Mouse (Mus musculus): ENCODE data around the gene Elane. TPM values are rescaled to one million over a fixed set of nuclear protein-coding genes. Genes with fewer than 3 reads are reported as not detected.

The Elane gene
- polyA plus RNA-seq (2012; rRNA removed; ENCODE audit: low replicate concordance): 1.6 and 3.3 TPM in 2 replicates

DNA sequence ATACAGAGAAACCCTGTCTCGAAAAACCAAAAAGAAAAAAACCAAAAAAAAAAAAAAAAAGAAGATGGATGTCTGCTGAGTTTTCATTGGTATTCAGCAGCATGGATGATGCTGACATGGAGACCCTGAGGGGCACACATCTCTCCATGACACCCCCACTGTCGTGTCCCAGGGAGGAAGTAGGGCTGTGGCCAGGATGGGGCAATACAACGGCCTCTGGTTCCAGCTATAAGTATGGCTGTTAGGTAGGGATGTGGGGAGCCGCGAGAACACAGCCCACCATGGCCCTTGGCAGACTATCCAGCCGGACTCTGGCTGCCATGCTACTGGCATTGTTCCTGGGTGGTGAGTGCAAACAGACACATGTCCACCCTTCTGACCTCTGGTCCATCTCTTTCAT, at the start of gene Elane:
TSS of gene Elane (plus strand) at position 194 of the 400 bp plus-strand sequence.

GRCm38 (mm10) chr10:79853860-79854795, 31.9 kb upstream of the Elane start, which contains the start of gene Ptbp1:
TSS of gene Ptbp1 (plus strand) at chr10:79854427.

GRCm38 (mm10) chr10:79874290-79874862, 11.7 kb upstream of the Elane start, which contains the start of the genes Prtn3 and Plppr3:
TSS of gene Prtn3 (plus strand) at chr10:79874476.
TSS of gene Plppr3 (minus strand) at chr10:79874634.

DNA sequence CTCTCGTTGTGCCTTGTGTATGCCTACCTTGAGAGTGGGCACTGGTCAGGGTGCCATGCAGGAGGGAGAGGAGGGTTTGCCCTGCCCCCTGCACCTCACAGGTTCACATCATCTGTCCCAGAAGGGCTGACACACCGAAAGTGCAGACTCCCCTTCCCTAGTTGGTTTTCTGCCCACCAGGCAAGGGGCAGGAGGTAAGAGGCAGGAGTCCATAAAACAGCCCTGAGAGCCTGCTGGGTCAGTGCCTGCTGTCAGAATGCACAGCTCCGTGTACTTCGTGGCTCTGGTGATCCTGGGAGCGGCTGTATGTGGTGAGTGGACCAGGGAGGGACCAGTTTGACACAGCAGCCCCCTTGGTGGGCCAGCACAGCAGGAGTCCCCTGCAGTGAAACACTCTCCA, 4.6 kb downstream of the Elane start, which contains the start of gene Cfd:
TSS of gene Cfd (plus strand) at position 184 of the 400 bp plus-strand sequence.

GRCm38 (mm10) chr10:79908167-79909091, 22.4 kb downstream of the Elane start, which contains the start of gene Med16:
TSS of gene Med16 (minus strand) at chr10:79908923.

DNA sequence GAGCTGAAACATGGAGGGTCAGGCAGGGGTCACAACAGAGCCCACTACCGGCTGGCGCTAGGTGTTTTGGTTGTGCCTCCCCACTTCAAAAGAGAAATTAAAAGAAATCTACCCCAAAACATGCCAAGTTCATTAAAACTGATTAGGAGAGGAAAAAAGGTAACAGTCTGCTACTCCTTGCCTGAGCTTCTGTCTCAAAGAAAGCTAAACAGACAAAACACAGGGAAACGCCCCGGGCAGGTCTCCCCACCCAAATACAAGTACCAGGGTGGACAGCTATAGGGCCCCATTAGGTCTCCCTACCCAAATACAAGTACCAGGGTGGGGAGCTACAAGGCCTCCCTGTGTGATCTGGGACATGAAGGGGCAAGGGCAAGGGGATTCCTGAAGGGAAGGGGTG, 24.5 kb downstream of the Elane start, which contains the start of gene Gm26602:
TSS of gene Gm26602 (plus strand) at position 301 of the 400 bp plus-strand sequence.

GRCm38 (mm10) chr10:79916808-79917531, 30.9 kb downstream of the Elane start, which contains the start of gene Kiss1r:
TSS of gene Kiss1r (plus strand) at chr10:79916971.

GRCm38 (mm10) chr10:79920958-79921535, 35.0 kb downstream of the Elane start, which contains the start of gene R3hdm4:
TSS of gene R3hdm4 (minus strand) at chr10:79921208.

DNA sequence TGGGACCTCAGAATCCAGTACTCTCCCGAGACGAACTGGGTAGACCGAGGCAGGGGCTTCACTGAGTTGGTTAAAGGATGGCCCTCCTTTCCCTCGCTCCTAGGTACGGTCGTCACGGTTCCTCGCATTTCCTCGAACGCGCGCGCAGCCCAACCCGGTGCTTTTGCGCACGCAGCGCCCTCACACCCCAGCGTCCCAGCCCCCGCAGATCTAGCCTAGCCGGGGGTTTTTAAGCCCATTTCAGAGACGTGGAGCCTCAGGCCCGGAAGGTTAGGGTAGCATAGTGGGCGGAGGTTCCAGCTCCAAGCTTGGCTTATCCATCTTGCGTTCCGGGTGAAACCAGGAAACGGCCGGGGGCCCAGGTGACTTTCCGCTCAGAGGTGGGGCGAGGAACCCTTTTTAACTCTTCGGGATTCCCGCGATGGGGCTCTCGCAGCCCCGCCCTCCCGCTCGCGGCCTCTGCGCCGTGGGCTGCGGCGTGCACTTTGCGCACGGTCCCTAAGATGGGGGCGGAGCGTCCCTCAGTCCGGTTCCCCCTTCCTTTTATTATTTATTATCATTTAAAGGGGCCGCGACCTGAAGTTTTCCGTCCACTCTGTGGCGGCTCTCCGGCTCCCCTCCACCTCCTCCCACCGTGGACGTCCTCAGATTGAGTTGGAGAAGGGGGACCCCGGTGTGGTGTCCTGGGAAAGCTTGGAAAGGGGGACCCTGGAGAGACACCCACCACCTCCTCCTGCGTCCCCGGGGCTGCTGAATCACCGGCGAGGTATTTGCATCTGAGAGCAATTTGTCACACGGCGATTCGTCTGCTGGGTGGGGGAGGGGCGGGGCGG, 40.7 kb downstream of the Elane start, which contains the start of gene Arid3a:
TSS of gene Arid3a (plus strand) at position 553 of the 833 bp plus-strand sequence.

Other genes starting within 250 kb of the Elane start
- gene Shc2, start 248.3 kb upstream of the Elane start, polyA plus RNA-seq (2012; rRNA removed; ENCODE audit: low replicate concordance): 11.9 and 35.3 TPM in 2 replicates
- not detected in 2 replicates for gene Odf3l2, start 240.5 kb upstream of the Elane start, polyA plus RNA-seq (2012; rRNA removed; ENCODE audit: low replicate concordance)
- 0.35 and 0.63 TPM in 2 replicates for gene Madcam1, start 221.7 kb upstream of the Elane start, polyA plus RNA-seq (2012; rRNA removed; ENCODE audit: low replicate concordance)
- gene Tpgs1, start 216.9 kb upstream of the Elane start, polyA plus RNA-seq (2012; rRNA removed; ENCODE audit: low replicate concordance): 53.3 and 65.9 TPM in 2 replicates
- gene Cdc34, start 204.1 kb upstream of the Elane start, polyA plus RNA-seq (2012; rRNA removed; ENCODE audit: low replicate concordance): 199 and 244 TPM in 2 replicates
- gene Gzmm, start 197.2 kb upstream of the Elane start, polyA plus RNA-seq (2012; rRNA removed; ENCODE audit: low replicate concordance): 0.96 and 1.0 TPM in 2 replicates
- gene Bsg, start 181.8 kb upstream of the Elane start, polyA plus RNA-seq (2012; rRNA removed; ENCODE audit: low replicate concordance): 629 and 760 TPM in 2 replicates
- 2.0 and 3.2 TPM in 2 replicates for gene Hcn2, start 169.6 kb upstream of the Elane start, polyA plus RNA-seq (2012; rRNA removed; ENCODE audit: low replicate concordance)
- 53.4 and 66.9 TPM in 2 replicates for gene Polrmt, start 139.7 kb upstream of the Elane start, polyA plus RNA-seq (2012; rRNA removed; ENCODE audit: low replicate concordance)
- 0.26 TPM in 1 of 2 replicates, not detected in the other for gene Fgf22, start 131.2 kb upstream of the Elane start, polyA plus RNA-seq (2012; rRNA removed; ENCODE audit: low replicate concordance)
- gene Rnf126, start 119.3 kb upstream of the Elane start, polyA plus RNA-seq (2012; rRNA removed; ENCODE audit: low replicate concordance): 70.2 and 152 TPM in 2 replicates
- gene Fstl3, start 109.0 kb upstream of the Elane start, polyA plus RNA-seq (2012; rRNA removed; ENCODE audit: low replicate concordance): 48.7 and 48.9 TPM in 2 replicates
- 0.17 and 0.19 TPM in 2 replicates for gene Prss57, start 95.3 kb upstream of the Elane start, polyA plus RNA-seq (2012; rRNA removed; ENCODE audit: low replicate concordance)
- gene Palm, start 92.7 kb upstream of the Elane start, polyA plus RNA-seq (2012; rRNA removed; ENCODE audit: low replicate concordance): 79.5 and 127 TPM in 2 replicates
- 0.53 and 9.3 TPM in 2 replicates for gene Misp, start 65.3 kb upstream of the Elane start, polyA plus RNA-seq (2012; rRNA removed; ENCODE audit: low replicate concordance)
- gene Ptbp1, start 31.8 kb upstream of the Elane start, polyA plus RNA-seq (2012; rRNA removed; ENCODE audit: low replicate concordance): 143 and 437 TPM in 2 replicates
- gene Prtn3, start 11.8 kb upstream of the Elane start, polyA plus RNA-seq (2012; rRNA removed; ENCODE audit: low replicate concordance): 9.6 and 15.2 TPM in 2 replicates
- 32.9 and 40.1 TPM in 2 replicates for gene Plppr3, start 11.6 kb upstream of the Elane start, polyA plus RNA-seq (2012; rRNA removed; ENCODE audit: low replicate concordance)
- 21,080 and 31,020 TPM in 2 replicates for gene Cfd, start 4.6 kb downstream of the Elane start, polyA plus RNA-seq (2012; rRNA removed; ENCODE audit: low replicate concordance)
- gene Med16, start 22.7 kb downstream of the Elane start, polyA plus RNA-seq (2012; rRNA removed; ENCODE audit: low replicate concordance): 55.6 and 79.3 TPM in 2 replicates
- gene Gm26602, start 24.6 kb downstream of the Elane start, polyA plus RNA-seq (2012; rRNA removed; ENCODE audit: low replicate concordance): not detected in 2 replicates
- gene Kiss1r, start 30.7 kb downstream of the Elane start, polyA plus RNA-seq (2012; rRNA removed; ENCODE audit: low replicate concordance): 9.9 and 10.5 TPM in 2 replicates
- gene R3hdm4, start 35.0 kb downstream of the Elane start, polyA plus RNA-seq (2012; rRNA removed; ENCODE audit: low replicate concordance): 145 and 176 TPM in 2 replicates
- gene Arid3a, start 40.8 kb downstream of the Elane start, polyA plus RNA-seq (2012; rRNA removed; ENCODE audit: low replicate concordance): 3.0 and 9.3 TPM in 2 replicates
- 46.4 and 57.2 TPM in 2 replicates for gene Wdr18, start 73.9 kb downstream of the Elane start, polyA plus RNA-seq (2012; rRNA removed; ENCODE audit: low replicate concordance)
- 0.10 and 0.13 TPM in 2 replicates for gene Grin3b, start 84.5 kb downstream of the Elane start, polyA plus RNA-seq (2012; rRNA removed; ENCODE audit: low replicate concordance)
- 273 and 278 TPM in 2 replicates for gene Tmem259, start 98.1 kb downstream of the Elane start, polyA plus RNA-seq (2012; rRNA removed; ENCODE audit: low replicate concordance)
- 63.8 and 191 TPM in 2 replicates for gene Cnn2, start 102.3 kb downstream of the Elane start, polyA plus RNA-seq (2012; rRNA removed; ENCODE audit: low replicate concordance)
- 15.1 and 17.4 TPM in 2 replicates for gene Abca7, start 110.2 kb downstream of the Elane start, polyA plus RNA-seq (2012; rRNA removed; ENCODE audit: low replicate concordance)
- 32.7 and 52.3 TPM in 2 replicates for gene Arhgap45, start 130.4 kb downstream of the Elane start, polyA plus RNA-seq (2012; rRNA removed; ENCODE audit: low replicate concordance)
- 154 and 220 TPM in 2 replicates for gene Polr2e, start 153.5 kb downstream of the Elane start, polyA plus RNA-seq (2012; rRNA removed; ENCODE audit: low replicate concordance)
- 955 and 2,154 TPM in 2 replicates for gene Gpx4, start 160.9 kb downstream of the Elane start, polyA plus RNA-seq (2012; rRNA removed; ENCODE audit: low replicate concordance)
- 43.1 and 60.1 TPM in 2 replicates for gene Sbno2, start 219.3 kb downstream of the Elane start, polyA plus RNA-seq (2012; rRNA removed; ENCODE audit: low replicate concordance)
- gene Stk11, start 229.6 kb downstream of the Elane start, polyA plus RNA-seq (2012; rRNA removed; ENCODE audit: low replicate concordance): 146 and 147 TPM in 2 replicates